Mouse (Mus musculus): ENCODE measurements around the gene Rnf41.

Gene Rnf41

DNA sequence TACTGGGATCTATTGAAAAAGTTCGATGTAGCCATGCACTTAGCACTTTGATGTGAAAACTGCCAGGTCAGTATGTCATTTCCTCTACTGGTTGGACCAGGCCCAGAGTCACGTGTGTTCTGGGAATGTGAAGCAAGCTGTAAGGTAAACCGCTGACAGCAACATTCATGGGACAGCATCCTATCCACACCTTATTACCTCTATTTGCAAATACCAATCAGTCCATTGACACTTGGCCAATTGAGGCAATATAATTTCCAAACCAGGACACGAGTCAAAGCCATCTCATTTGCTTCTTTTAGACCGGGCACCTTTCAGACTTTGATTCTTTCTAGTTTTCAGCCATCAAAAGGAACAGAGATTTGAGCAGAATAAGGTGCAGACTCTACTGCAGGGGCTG is 17.6 kb downstream of the Rnf41 start:
- WGBS, result 81% methylated on average over 5 of the region's 5 CpGs

DNA sequence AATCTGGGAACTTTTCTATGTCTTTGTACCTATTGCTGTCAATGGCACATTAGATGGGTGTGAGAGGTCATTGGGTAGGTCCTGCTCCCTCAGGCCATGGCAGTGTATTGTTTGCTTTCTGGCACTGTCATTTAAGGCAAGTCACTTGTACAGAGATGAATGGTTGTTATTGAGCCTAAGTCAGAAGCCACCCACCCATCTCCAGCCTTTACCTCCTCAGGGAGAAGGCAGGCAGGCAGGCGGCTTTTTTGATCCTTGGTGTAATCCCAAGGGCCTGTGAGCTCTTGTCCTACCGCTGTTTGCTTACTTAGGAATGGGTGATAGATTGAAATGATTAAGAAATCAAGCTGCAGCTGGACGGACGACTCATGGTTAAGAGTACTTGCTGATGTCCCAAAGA is 18.0 kb downstream of the Rnf41 start:
- 86% methylated on average over 4 of the region's 4 CpGs for WGBS

DNA sequence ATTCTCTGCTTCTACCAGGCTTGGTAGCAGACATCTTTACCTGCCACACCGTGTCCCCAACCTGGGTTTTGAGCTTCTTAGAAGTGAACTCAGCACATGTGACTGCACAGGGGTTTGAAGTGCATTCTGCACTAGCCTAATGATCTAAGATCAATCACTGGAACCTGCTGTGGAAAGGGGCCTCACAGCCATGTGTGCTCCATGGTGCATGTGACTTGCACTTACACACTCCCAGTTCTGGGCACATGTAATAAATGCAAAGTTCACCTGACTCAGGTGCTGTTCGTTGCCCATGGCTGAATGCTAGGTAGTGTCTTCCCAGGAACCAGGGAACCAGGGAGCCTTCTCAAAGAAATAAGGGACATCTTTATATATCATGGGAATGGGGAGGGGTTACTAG is 22.0 kb downstream of the Rnf41 start:
- 94% methylated on average over 2 of the region's 2 CpGs for WGBS

DNA sequence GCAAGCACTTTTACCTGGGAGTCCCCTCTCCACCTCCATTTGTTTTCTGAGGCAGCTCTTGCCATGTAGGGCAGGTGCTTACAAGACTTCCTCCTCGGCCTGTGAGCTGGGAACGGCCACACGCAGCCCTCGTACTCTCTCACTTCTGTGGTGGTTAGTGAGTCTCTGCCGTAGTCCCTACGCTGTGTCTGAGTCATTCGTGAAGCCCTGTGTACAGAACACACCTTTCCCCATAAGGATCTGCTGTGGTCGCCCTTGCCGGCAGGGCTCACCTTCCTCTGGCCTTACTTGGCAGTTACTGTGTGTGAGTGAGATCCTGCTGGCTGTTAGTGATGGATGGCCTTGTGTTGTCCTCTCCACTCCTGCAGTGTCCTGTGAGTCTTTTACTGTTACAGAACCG is 23.2 kb downstream of the Rnf41 start:
- WGBS, result 72% methylated on average over 10 of the region's 10 CpGs

DNA sequence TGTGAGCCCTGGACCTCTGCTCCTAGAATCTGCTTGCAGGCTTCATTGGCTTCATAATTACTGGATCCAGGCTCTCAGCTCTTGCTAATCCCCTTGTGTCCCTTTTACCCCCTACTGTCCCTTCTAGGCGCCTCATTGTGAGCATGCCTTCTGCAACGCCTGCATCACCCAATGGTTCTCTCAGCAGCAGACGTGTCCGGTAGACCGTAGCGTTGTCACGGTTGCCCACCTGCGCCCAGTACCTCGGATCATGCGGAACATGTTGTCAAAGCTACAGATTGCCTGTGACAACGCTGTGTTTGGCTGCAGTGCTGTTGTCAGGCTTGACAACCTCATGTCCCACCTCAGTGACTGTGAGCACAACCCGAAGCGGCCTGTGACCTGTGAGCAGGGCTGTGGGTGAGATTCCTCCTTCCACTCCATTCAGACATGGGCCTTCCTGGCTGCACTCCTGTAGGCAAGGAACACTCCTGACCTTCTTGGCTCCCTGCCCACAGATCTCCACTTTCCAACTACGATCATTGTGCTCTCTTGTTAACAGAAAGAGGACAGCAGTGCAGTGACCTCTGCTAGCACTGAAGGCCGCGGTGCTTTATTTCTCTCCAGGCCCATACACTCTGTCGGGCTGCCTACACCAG is 23.8 kb downstream of the Rnf41 start:
- 63% methylated on average over 17 of the region's 17 CpGs for WGBS

- 51% methylated on average over 5 of the region's 5 CpGs for WGBS
These were observed 24.4 kb downstream of the Rnf41 start for GRCm38 (mm10) chr10:128435873-128436272.

DNA sequence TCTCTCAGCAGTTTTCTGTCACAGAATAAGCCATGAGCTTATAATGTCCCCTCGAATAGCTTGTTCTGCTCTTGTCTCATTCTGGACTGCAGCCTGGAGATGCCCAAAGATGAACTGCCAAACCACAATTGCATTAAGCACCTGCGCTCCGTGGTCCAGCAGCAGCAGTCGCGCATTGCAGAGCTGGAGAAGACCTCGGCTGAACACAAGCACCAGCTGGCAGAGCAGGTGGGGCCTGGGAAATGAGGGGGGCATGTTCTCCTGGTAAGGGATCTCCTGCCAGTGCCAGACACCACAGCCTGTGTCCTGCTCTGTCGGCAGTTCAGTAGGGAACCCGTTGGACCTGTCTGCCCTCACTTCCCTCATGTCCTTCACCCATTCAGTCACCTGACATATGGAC is 24.9 kb downstream of the Rnf41 start:
- WGBS, result 68% methylated on average over 8 of the region's 8 CpGs

- WGBS, result 39% methylated on average over 10 of the region's 10 CpGs
These were observed 27.3 kb downstream of the Rnf41 start for GRCm38 (mm10) chr10:128438675-128439279.

GRCm38 (mm10) chr10:128440407-128440806 is 28.9 kb downstream of the Rnf41 start:
- WGBS, result 48% methylated on average over 10 of the region's 10 CpGs

DNA sequence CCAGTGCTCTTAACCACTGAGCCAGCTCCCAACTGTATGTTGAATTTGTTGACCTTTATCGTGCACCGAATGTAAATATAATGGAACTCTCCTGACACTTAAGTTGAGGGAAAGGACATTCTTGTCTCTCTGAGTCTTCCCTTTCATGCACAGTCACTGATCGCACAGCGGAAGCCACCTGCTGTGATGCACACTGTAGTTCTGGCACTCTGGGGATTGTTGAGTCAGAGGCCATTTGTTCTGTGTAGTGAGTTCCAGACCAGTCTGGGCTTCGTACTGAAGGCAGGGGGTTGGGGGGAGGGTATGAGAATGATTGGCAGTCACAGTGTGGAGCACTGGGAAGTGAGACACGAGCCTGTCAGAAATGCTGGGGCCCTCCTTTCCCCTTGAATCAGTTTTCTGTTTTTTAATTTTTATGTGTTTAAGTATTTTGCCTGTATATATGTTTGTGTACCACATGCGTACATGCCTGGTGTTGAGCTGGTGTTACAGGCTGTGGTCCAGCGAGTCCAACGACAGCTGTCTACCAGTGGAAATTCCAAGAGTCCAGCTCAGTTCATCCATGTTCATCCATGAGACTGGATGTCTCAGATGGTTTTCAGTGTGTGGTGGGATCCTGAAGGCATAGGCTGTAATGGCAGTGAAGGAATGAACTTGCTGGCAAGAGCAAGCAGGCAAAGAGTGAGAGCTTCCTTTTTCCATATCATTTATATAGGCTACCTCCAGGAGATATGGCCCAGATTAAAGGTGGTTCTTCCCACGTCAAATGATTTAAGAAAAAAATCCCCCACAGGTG is 30.1 kb downstream of the Rnf41 start:
- WGBS, result 74% methylated on average over 10 of the region's 10 CpGs

GRCm38 (mm10) chr10:128442718-128443117 is 31.3 kb downstream of the Rnf41 start:
- WGBS, result 80% methylated on average over 1 of the region's 1 CpGs

- 64% methylated on average over 6 of the region's 6 CpGs for WGBS
These were observed 32.9 kb downstream of the Rnf41 start for GRCm38 (mm10) chr10:128444354-128444753.

DNA sequence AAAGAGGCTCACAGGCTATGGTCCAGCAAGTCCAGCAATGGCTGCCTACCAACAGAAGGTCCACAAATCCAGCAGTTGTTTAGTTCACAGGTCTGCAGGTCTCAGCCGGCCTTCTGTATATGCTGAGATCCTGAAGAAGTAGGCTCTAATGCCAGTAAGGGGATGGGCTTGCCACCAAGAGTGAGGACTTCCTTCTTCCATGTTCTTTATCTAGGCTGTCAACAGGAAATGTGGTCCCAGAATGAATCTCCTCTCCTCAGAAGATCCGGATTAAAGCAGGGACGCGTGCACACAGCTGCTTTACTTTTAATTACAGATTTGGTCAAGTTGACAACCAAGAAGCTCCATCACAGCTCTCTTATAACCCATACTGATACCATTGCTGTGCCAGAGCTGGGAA is 34.0 kb downstream of the Rnf41 start:
- WGBS, result 72% methylated on average over 4 of the region's 4 CpGs

DNA sequence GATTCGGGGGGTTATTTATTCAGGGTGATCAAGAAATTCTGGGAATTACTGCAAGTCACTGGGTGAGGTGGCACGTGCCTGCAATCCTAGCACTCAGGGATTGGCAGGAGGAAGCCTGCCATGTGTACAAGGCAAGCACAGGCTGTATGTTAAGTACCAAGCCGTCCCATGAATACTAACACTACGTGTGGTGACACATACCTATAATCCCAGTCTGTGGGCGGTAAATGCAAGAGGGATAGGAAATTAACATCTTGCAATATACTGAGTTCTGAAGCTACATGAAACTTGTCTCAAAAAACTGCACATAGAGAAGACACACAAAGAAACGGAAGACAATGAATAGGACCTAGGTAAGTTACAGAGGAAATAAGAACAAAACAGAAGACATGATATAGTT is 39.6 kb downstream of the Rnf41 start:
- WGBS, result 61% methylated on average over 6 of the region's 6 CpGs

- 84% methylated on average over 3 of the region's 3 CpGs for WGBS
These were observed 43.0 kb downstream of the Rnf41 start for GRCm38 (mm10) chr10:128454471-128454870.

GRCm38 (mm10) chr10:128455280-128455679 is 43.8 kb downstream of the Rnf41 start:
- 2% methylated on average over 6 of the region's 6 CpGs for WGBS

DNA sequence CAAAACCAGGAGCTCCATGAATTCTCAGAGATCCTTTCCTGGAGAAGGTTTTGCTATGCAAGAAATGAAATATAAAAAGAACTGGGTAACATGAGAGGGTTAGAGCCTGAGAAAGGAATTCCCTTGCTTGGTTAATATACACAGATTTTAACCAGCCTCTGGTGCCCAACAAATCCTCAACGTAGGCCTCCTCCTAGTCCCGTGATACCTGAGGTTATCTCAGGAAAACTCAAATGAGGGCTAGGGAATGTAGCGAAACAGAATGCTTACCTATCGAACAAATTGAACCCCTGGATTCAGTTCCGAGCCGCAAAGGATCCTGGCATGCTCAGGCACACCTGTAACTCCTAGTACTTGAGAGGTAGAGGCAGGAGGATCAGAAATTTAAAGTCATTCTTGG is 46.2 kb downstream of the Rnf41 start:
- 93% methylated on average over 6 of the region's 6 CpGs for WGBS

GRCm38 (mm10) chr10:128458348-128458718 is 46.9 kb downstream of the Rnf41 start:
- WGBS, result under 1% methylated on average over 29 of the region's 29 CpGs

GRCm38 (mm10) chr10:128458719-128459408 is 47.4 kb downstream of the Rnf41 start, which contains the start of gene Smarcc2:
Gene Smarcc2, plus strand, starts transcription at chr10:128459248.
- 1% methylated on average over 84 of the region's 86 CpGs for WGBS

GRCm38 (mm10) chr10:128459409-128460269 is 48.2 kb downstream of the Rnf41 start:
- under 1% methylated on average over 34 of the region's 67 CpGs for WGBS

- 4% methylated on average over 5 of the region's 5 CpGs for WGBS
These were observed 48.8 kb downstream of the Rnf41 start for GRCm38 (mm10) chr10:128460270-128460630.
